In genomic region chr12:54657226-54657625, GRCm38 (mm10) we compare ENCODE assay signal across 8 mouse cellular contexts. TPM values are rescaled to one million over a fixed set of nuclear protein-coding genes. Genes with fewer than 3 reads are reported as not detected.
DNase-seq lines count a peak whose midpoint lies in the region; ATAC-seq and TF ChIP-seq lines count a peak whose summit lies in the region.

No protein-coding gene starts in this region.

- TF ChIP-seq CTCF in kidney, postnatal 0 days (IDR thresholded peaks at IDR 0.05; ENCODE audit: low read depth) = no peak

- H3K27ac ChIP-seq in kidney, postnatal 0 days = no peak overlapping the region
- H3K27ac ChIP-seq in embryonic facial prominence, embryonic 14.5 days (replicated peaks; ENCODE audit: low read depth, low read length) = no peak overlapping the region
- H3K27ac ChIP-seq in intestine, embryonic 16.5 days (ENCODE audit: low read length) = no peak overlapping the region

- no peaks in the 10 kb centered on the region for H3K36me3 ChIP-seq in kidney, postnatal 0 days (ENCODE audit: insufficient read depth, low read length)
- H3K36me3 ChIP-seq in embryonic facial prominence, embryonic 14.5 days (ENCODE audit: control insufficient read depth, insufficient read depth, low read length) = no peaks in the 10 kb centered on the region
- no peaks in the 10 kb centered on the region for H3K36me3 ChIP-seq in intestine, embryonic 16.5 days (ENCODE audit: control insufficient read depth, insufficient read depth, low read length)

- no peaks in the 10 kb centered on the region for H3K27me3 ChIP-seq in kidney, postnatal 0 days (ENCODE audit: insufficient read depth, low read length)
- H3K27me3 ChIP-seq in embryonic facial prominence, embryonic 14.5 days (replicated peaks; ENCODE audit: control insufficient read depth, insufficient read depth, low read length) = no peaks in the 10 kb centered on the region
- no peaks in the 10 kb centered on the region for H3K27me3 ChIP-seq in intestine, embryonic 16.5 days (replicated peaks; ENCODE audit: control insufficient read depth, insufficient read depth, low read length)

- H3K4me1 ChIP-seq in kidney, postnatal 0 days (replicated peaks; ENCODE audit: insufficient read depth, low read length) = peaks cover 16% of the 10 kb centered on the region; the same call in 1 of the 2 replicates
- peaks cover 20% of the 10 kb centered on the region for H3K4me1 ChIP-seq in embryonic facial prominence, embryonic 14.5 days (ENCODE audit: control insufficient read depth, insufficient read depth, low read length)
- peaks cover 31% of the 10 kb centered on the region for H3K4me1 ChIP-seq in intestine, embryonic 16.5 days (ENCODE audit: control insufficient read depth, insufficient read depth, low read length)

- H3K4me2 ChIP-seq in kidney, postnatal 0 days (ENCODE audit: low read length) = peak overlapping the region; percentile 63
- peak overlapping the region; percentile 67 for H3K4me2 ChIP-seq in embryonic facial prominence, embryonic 14.5 days (ENCODE audit: low read depth, low read length)
- peak overlapping the region; percentile 90 for H3K4me2 ChIP-seq in intestine, embryonic 16.5 days (ENCODE audit: low read depth, low read length)

- H3K4me3 ChIP-seq in kidney, postnatal 0 days (replicated peaks; ENCODE audit: low read depth, low read length) = no peak overlapping the region
- H3K4me3 ChIP-seq in embryonic facial prominence, embryonic 14.5 days (ENCODE audit: low read depth, low read length) = peak overlapping the region; percentile 74
- H3K4me3 ChIP-seq in intestine, embryonic 16.5 days (ENCODE audit: low read length) = peak overlapping the region; percentile 73; the same call in 1 of the 2 replicates

- ATAC-seq in kidney, postnatal 0 days (replicated peaks; ENCODE audit: low FRiP score, low read depth) = no peak
- no peak for ATAC-seq in embryonic facial prominence, embryonic 14.5 days (ENCODE audit: low read depth)
- no peak for ATAC-seq in intestine, embryonic 16.5 days
- ATAC-seq in cerebellum, adult (ENCODE audit: insufficient number of reproducible peaks, low FRiP score, low TSS enrichment) = no peak

- no peak overlapping the region for H3K9ac ChIP-seq in kidney, postnatal 0 days (ENCODE audit: low read depth, low read length)
- peak overlapping the region; percentile 85 for H3K9ac ChIP-seq in embryonic facial prominence, embryonic 14.5 days (ENCODE audit: low read depth, low read length)
- peak overlapping the region; percentile 90; the same call in 1 of the 2 replicates for H3K9ac ChIP-seq in intestine, embryonic 16.5 days (ENCODE audit: low read depth, low read length)

- WGBS in kidney, postnatal 0 days = 56% methylated on average over 2 of the region's 2 CpGs
- 45% methylated on average over 2 of the region's 2 CpGs for WGBS in embryonic facial prominence, embryonic 14.5 days
- 58% methylated on average over 2 of the region's 2 CpGs for WGBS in intestine, embryonic 16.5 days

- no peak for DNase-seq in kidney, postnatal 0 days (ENCODE audit: low spot score)
- no peak for DNase-seq in kidney, postnatal 25 days
- no peak for DNase-seq in embryonic facial prominence, embryonic 14.5 days (ENCODE audit: low spot score)
- DNase-seq in naive thymus-derived CD4-positive, alpha-beta T cell, adult 2 months (ENCODE audit: low read depth) = peak; percentile 18
- no peak for DNase-seq in frontal cortex, postnatal 36 days (ENCODE audit: low spot score in 2 of 2)
- no peak for DNase-seq in kidney, postnatal 4 days

- no peaks in the 10 kb centered on the region for H3K9me3 ChIP-seq in kidney, postnatal 0 days (replicated peaks; ENCODE audit: low read length)
- no peaks in the 10 kb centered on the region for H3K9me3 ChIP-seq in embryonic facial prominence, embryonic 14.5 days (ENCODE audit: control insufficient read depth, low read length)
- no peaks in the 10 kb centered on the region for H3K9me3 ChIP-seq in intestine, embryonic 16.5 days (ENCODE audit: control insufficient read depth, low read length)

RNA-seq across cellular contexts. Expression of gene Sptssa, which starts 0.9 kb away (rescaled TPM):
- 232 and 235 TPM in 2 replicates for polyA plus RNA-seq in kidney, postnatal 0 days (2015; fragmentation: Nextera tagmentation; extraction: Ambion mirVana)
- 194 and 206 TPM in 2 replicates for polyA plus RNA-seq in embryonic facial prominence, embryonic 14.5 days (2014; fragmentation: Nextera tagmentation; extraction: Ambion mirVana)
- 234 and 236 TPM in 2 replicates for polyA plus RNA-seq in intestine, embryonic 16.5 days (2015; fragmentation: Nextera tagmentation; extraction: Ambion mirVana)

RNA-seq across cellular contexts. Expression of gene Eapp, which starts 38.5 kb away (rescaled TPM):
- polyA plus RNA-seq in kidney, postnatal 0 days (2015; fragmentation: Nextera tagmentation; extraction: Ambion mirVana) = 77.4 and 85.6 TPM in 2 replicates
- 59.0 and 63.2 TPM in 2 replicates for polyA plus RNA-seq in embryonic facial prominence, embryonic 14.5 days (2014; fragmentation: Nextera tagmentation; extraction: Ambion mirVana)
- 57.8 and 60.9 TPM in 2 replicates for polyA plus RNA-seq in intestine, embryonic 16.5 days (2015; fragmentation: Nextera tagmentation; extraction: Ambion mirVana)
